Mouse (Mus musculus) monocyte, adult 59 days (primary cell): ENCODE data around the gene Hist1h4d. TPM values are rescaled to one million over a fixed set of nuclear protein-coding genes. Genes with fewer than 3 reads are reported as not detected.

Experiments used
- total RNA-seq, 2 experiments: library from RNA; stranded (reverse); gene quantifications; one replicate each; pipeline ENCODE4 v1.2.4; 2023

Gene Hist1h4d
- total RNA-seq, 2 experiments from 2014 or later: 179 to 193 TPM

Other genes starting within 250 kb of the Hist1h4d start
- 10 to 100 TPM; 14.1 to 14.9 TPM for gene Zfp322a, start 212.4 kb upstream of the Hist1h4d start, total RNA-seq
- 1 to 10 TPM; 8.0 to 9.6 TPM for gene Abt1, start 157.7 kb upstream of the Hist1h4d start, total RNA-seq
- not detected for gene Btn1a1, start 115.7 kb upstream of the Hist1h4d start, total RNA-seq
- gene Btn2a2, start 92.7 kb upstream of the Hist1h4d start, total RNA-seq: not detected
- gene Hist1h4h, start 50.5 kb upstream of the Hist1h4d start, total RNA-seq: 100 to 1,000 TPM; 288 to 289 TPM
- gene Hist1h2af, start 47.7 kb upstream of the Hist1h4d start, total RNA-seq: 10 to 100 TPM; 13.0 to 16.8 TPM
- gene Hist1h3g, start 46.2 kb upstream of the Hist1h4d start, total RNA-seq: 1 to 10 TPM; 4.0 to 7.1 TPM
- 1 to 10 TPM; 5.8 to 8.7 TPM for gene Hist1h2bh, start 38.2 kb upstream of the Hist1h4d start, total RNA-seq
- 10 to 100 TPM; 46.7 to 47.0 TPM for gene Hist1h3f, start 37.5 kb upstream of the Hist1h4d start, total RNA-seq
- 100 to 1,000 TPM in 1 of 2 experiments, 10 to 100 TPM in 1; 82.9 to 103 TPM for gene Hist1h4f, start 29.9 kb upstream of the Hist1h4d start, total RNA-seq
- 10 to 100 TPM; 41.3 to 48.8 TPM for gene Hist1h1d, start 28.3 kb upstream of the Hist1h4d start, total RNA-seq
- gene Hist1h3e, start 19.2 kb upstream of the Hist1h4d start, total RNA-seq: 100 to 1,000 TPM; 229 to 249 TPM
- 10 to 100 TPM; 17.9 to 24.4 TPM for gene Hist1h2ae, start 10.4 kb upstream of the Hist1h4d start, total RNA-seq
- gene Hist1h2bg, start 10.2 kb upstream of the Hist1h4d start, total RNA-seq: 100 to 1,000 TPM; 418 to 452 TPM
- gene Hist1h2bf, start 7.4 kb upstream of the Hist1h4d start, total RNA-seq: 100 to 1,000 TPM; 146 to 182 TPM
- 10 to 100 TPM; 32.0 to 39.2 TPM for gene Hist1h2ad, start 7.2 kb upstream of the Hist1h4d start, total RNA-seq
- 10 to 100 TPM; 24.7 to 26.8 TPM for gene Hist1h3d, start 5.8 kb upstream of the Hist1h4d start, total RNA-seq
- gene Hist1h2be, start 39.5 kb downstream of the Hist1h4d start, total RNA-seq: 10 to 100 TPM; 24.2 to 27.4 TPM
- 100 to 1,000 TPM; 580 to 629 TPM for gene Hist1h1e, start 41.0 kb downstream of the Hist1h4d start, total RNA-seq
- gene Hist1h2ac, start 102.3 kb downstream of the Hist1h4d start, total RNA-seq: 10 to 100 TPM; 16.6 to 18.1 TPM
- 10 to 100 TPM; 36.5 to 38.0 TPM for gene Hist1h2bc, start 102.6 kb downstream of the Hist1h4d start, total RNA-seq
- under 1 TPM in 1 of 2 experiments, not detected in 1; 0.73 TPM for gene Hist1h1t, start 114.2 kb downstream of the Hist1h4d start, total RNA-seq
- 100 to 1,000 TPM; 164 to 221 TPM for gene Hist1h4c, start 116.9 kb downstream of the Hist1h4d start, total RNA-seq
- gene Hfe, start 129.3 kb downstream of the Hist1h4d start, total RNA-seq: 100 to 1,000 TPM; 136 to 146 TPM
- 1,000 to 10,000 TPM; 1,025 to 1,075 TPM for gene Hist1h1c, start 157.2 kb downstream of the Hist1h4d start, total RNA-seq
- gene Hist1h3c, start 164.0 kb downstream of the Hist1h4d start, total RNA-seq: 1 to 10 TPM; 5.7 to 5.9 TPM
- 10 to 100 TPM; 58.8 to 70.5 TPM for gene Hist1h2bb, start 165.1 kb downstream of the Hist1h4d start, total RNA-seq
- 10 to 100 TPM; 44.8 to 51.5 TPM for gene Hist1h2ab, start 169.5 kb downstream of the Hist1h4d start, total RNA-seq
- gene Hist1h3b, start 170.7 kb downstream of the Hist1h4d start, total RNA-seq: 10 to 100 TPM; 32.0 to 33.9 TPM
- 100 to 1,000 TPM in 1 of 2 experiments, 10 to 100 TPM in 1; 84.1 to 109 TPM for gene Hist1h4b, start 175.4 kb downstream of the Hist1h4d start, total RNA-seq
- 100 to 1,000 TPM; 158 to 172 TPM for gene Hist1h4a, start 179.6 kb downstream of the Hist1h4d start, total RNA-seq
- 100 to 1,000 TPM; 333 to 340 TPM for gene Hist1h3a, start 180.8 kb downstream of the Hist1h4d start, total RNA-seq
- 10 to 100 TPM; 34.1 to 37.9 TPM for gene Hist1h1a, start 182.1 kb downstream of the Hist1h4d start, total RNA-seq
- gene Trim38, start 188.3 kb downstream of the Hist1h4d start, total RNA-seq: not detected
- not detected for gene Slc17a2, start 225.4 kb downstream of the Hist1h4d start, total RNA-seq